Mouse (Mus musculus): ENCODE measurements around the gene Clec4a3. TPM values are rescaled to one million over a fixed set of nuclear protein-coding genes. Genes with fewer than 3 reads are reported as not detected.
"Not testable (repeated sequence)": the region's sequence is repeated elsewhere in the genome, so short reads cannot be mapped to it uniquely, and the experiment has no call there.

The Clec4a3 gene
- total RNA-seq (2014; fragmentation: Nextera tagmentation) (5.3 TPM in 1 of 2 replicates, not detected in the other), total RNA-seq (2017) (0.93 and 2.5 TPM in 2 replicates)

- ATAC-seq (replicated peaks; ENCODE audit: poor library complexity, severe bottlenecking) = peak; percentile 100
Observed at GRCm38 (mm10) chr6:122952401-122952800, at the start of gene Clec4a3. Gene Clec4a3, plus strand, starts transcription at chr6:122952515.

- no peak for ATAC-seq (replicated peaks; ENCODE audit: poor library complexity, severe bottlenecking)
Observed at GRCm38 (mm10) chr6:122919922-122920321, 32.4 kb upstream of the Clec4a3 start.

GRCm38 (mm10) chr6:122921451-122921850, 30.9 kb upstream of the Clec4a3 start, which contains the start of gene Clec4a1:
Gene Clec4a1, plus strand, starts transcription at chr6:122921848.
- peak; percentile 99 for ATAC-seq (replicated peaks; ENCODE audit: poor library complexity, severe bottlenecking)

- ATAC-seq (replicated peaks; ENCODE audit: poor library complexity, severe bottlenecking) = peak; percentile 87
Observed at GRCm38 (mm10) chr6:122934845-122935244, 17.5 kb upstream of the Clec4a3 start.

GRCm38 (mm10) chr6:122939618-122940017, 12.7 kb upstream of the Clec4a3 start:
- peak; percentile 56 for ATAC-seq (replicated peaks; ENCODE audit: poor library complexity, severe bottlenecking)

GRCm38 (mm10) chr6:122946760-122947159, 5.6 kb upstream of the Clec4a3 start:
- ATAC-seq (replicated peaks; ENCODE audit: poor library complexity, severe bottlenecking) = peak; percentile 97

- ATAC-seq (replicated peaks; ENCODE audit: poor library complexity, severe bottlenecking) = peak; percentile 66
Observed at GRCm38 (mm10) chr6:122964562-122964961, 12.2 kb downstream of the Clec4a3 start.

GRCm38 (mm10) chr6:122969048-122969447, 16.7 kb downstream of the Clec4a3 start:
- ATAC-seq (replicated peaks; ENCODE audit: poor library complexity, severe bottlenecking) = peak; percentile 84

- peak; percentile 99 for ATAC-seq (replicated peaks; ENCODE audit: poor library complexity, severe bottlenecking)
Observed at GRCm38 (mm10) chr6:122989876-122990437, 37.6 kb downstream of the Clec4a3 start, which contains the start of gene Clec4a4. Gene Clec4a4, plus strand, starts transcription at chr6:122990367.

- ATAC-seq (replicated peaks; ENCODE audit: poor library complexity, severe bottlenecking) = not testable (repeated sequence)
Observed at GRCm38 (mm10) chr6:123004696-123005095, 52.4 kb downstream of the Clec4a3 start.

- peak; percentile 46; the same call in 1 of the 2 replicates for ATAC-seq (replicated peaks; ENCODE audit: poor library complexity, severe bottlenecking)
Observed at GRCm38 (mm10) chr6:123005591-123005990, 53.3 kb downstream of the Clec4a3 start.

Other genes starting within 250 kb of the Clec4a3 start
- gene Nanog, start 245.0 kb upstream of the Clec4a3 start, total RNA-seq (2014; fragmentation: Nextera tagmentation) = not detected in 2 replicates
- gene Nanog, start 245.0 kb upstream of the Clec4a3 start, total RNA-seq (2017) = not detected in 2 replicates
- 4.7 and 6.5 TPM in 2 replicates for gene Slc2a3, start 150.9 kb upstream of the Clec4a3 start, total RNA-seq (2014; fragmentation: Nextera tagmentation)
- gene Slc2a3, start 150.9 kb upstream of the Clec4a3 start, total RNA-seq (2017) = 8.4 and 8.8 TPM in 2 replicates
- gene Foxj2, start 132.6 kb upstream of the Clec4a3 start, total RNA-seq (2014; fragmentation: Nextera tagmentation) = 5.2 and 8.1 TPM in 2 replicates
- gene Foxj2, start 132.6 kb upstream of the Clec4a3 start, total RNA-seq (2017) = 1.6 and 3.5 TPM in 2 replicates
- not detected in 2 replicates for gene C3ar1, start 96.4 kb upstream of the Clec4a3 start, total RNA-seq (2014; fragmentation: Nextera tagmentation)
- gene C3ar1, start 96.4 kb upstream of the Clec4a3 start, total RNA-seq (2017) = 0.04 and 0.10 TPM in 2 replicates
- gene Necap1, start 78.0 kb upstream of the Clec4a3 start, total RNA-seq (2014; fragmentation: Nextera tagmentation) = 24.8 and 26.1 TPM in 2 replicates
- 14.3 and 25.7 TPM in 2 replicates for gene Necap1, start 78.0 kb upstream of the Clec4a3 start, total RNA-seq (2017)
- 1.7 TPM in 1 of 2 replicates, not detected in the other for gene Clec4a1, start 30.7 kb upstream of the Clec4a3 start, total RNA-seq (2014; fragmentation: Nextera tagmentation)
- gene Clec4a1, start 30.7 kb upstream of the Clec4a3 start, total RNA-seq (2017) = 0.93 and 1.3 TPM in 2 replicates
- gene Clec4a4, start 37.9 kb downstream of the Clec4a3 start, total RNA-seq (2014; fragmentation: Nextera tagmentation) = not detected in 2 replicates
- gene Clec4a4, start 37.9 kb downstream of the Clec4a3 start, total RNA-seq (2017) = not detected in 2 replicates
- not detected in 2 replicates for gene Clec4b1, start 97.4 kb downstream of the Clec4a3 start, total RNA-seq (2014; fragmentation: Nextera tagmentation)
- gene Clec4b1, start 97.4 kb downstream of the Clec4a3 start, total RNA-seq (2017) = 2.6 TPM in 1 of 2 replicates, not detected in the other
- gene Clec4a2, start 153.9 kb downstream of the Clec4a3 start, total RNA-seq (2014; fragmentation: Nextera tagmentation) = 38.4 and 58.3 TPM in 2 replicates
- gene Clec4a2, start 153.9 kb downstream of the Clec4a3 start, total RNA-seq (2017) = 39.5 and 48.5 TPM in 2 replicates
- 2.0 TPM in 1 of 2 replicates, not detected in the other for gene Clec4b2, start 220.4 kb downstream of the Clec4a3 start, total RNA-seq (2014; fragmentation: Nextera tagmentation)
- gene Clec4b2, start 220.4 kb downstream of the Clec4a3 start, total RNA-seq (2017) = 2.1 and 5.1 TPM in 2 replicates